Mouse (Mus musculus) liver, adult 2 months (tissue): ENCODE measurements around the gene Tomm22. TPM values are rescaled to one million over a fixed set of nuclear protein-coding genes. Genes with fewer than 3 reads are reported as not detected.
A peak's percentile ranks its signal among the peaks of the same experiment; 100 is the strongest.

Experiments
- DNase-seq: peaks from one replicate; pipeline ENCODE4 v3.0.0-alpha.2; 2011; ENCODE audit warnings: low read depth, low spot score; ENCODE audit errors: extremely low read depth
- H3K27ac ChIP-seq: fragments of 200-500 bp; replicated peaks from 2 replicates; pipeline ENCODE4 v1.5.1; 2012; ENCODE audit warnings: low read depth, mild to moderate bottlenecking, control low read depth, inconsistent platforms, low read length; ENCODE audit not compliant: insufficient read depth
- H3K27me3 ChIP-seq: fragments of 200-500 bp; 2 replicates; pipeline ENCODE4 v1.6.1; 2012; ENCODE audit warnings: mild to moderate bottlenecking, moderate library complexity, low read length, inconsistent platforms; ENCODE audit not compliant: control insufficient read depth, insufficient read depth
- H3K36me3 ChIP-seq: fragments of 200-500 bp; 2 replicates; pipeline ENCODE4 v1.6.1; 2012; ENCODE audit warnings: low read length, inconsistent platforms; ENCODE audit not compliant: control insufficient read depth, insufficient read depth
- H3K4me1 ChIP-seq: fragments of 200-500 bp; 2 replicates; pipeline ENCODE4 v1.6.1; 2011; ENCODE audit warnings: low read length; ENCODE audit not compliant: control insufficient read depth, insufficient read depth
- H3K4me3 ChIP-seq: fragments of 200-500 bp; 2 replicates; pipeline ENCODE4 v1.5.1; 2011; ENCODE audit warnings: low read depth, mild to moderate bottlenecking, control low read depth, low read length, moderate library complexity; ENCODE audit not compliant: insufficient read depth
- H3K79me2 ChIP-seq: fragments of 200-500 bp; 2 replicates; pipeline ENCODE4 v1.6.1; 2012; ENCODE audit warnings: inconsistent platforms, mild to moderate bottlenecking, low read length, moderate library complexity; ENCODE audit not compliant: control insufficient read depth, insufficient read depth
- H3K9ac ChIP-seq: fragments of 200-500 bp; 2 replicates; pipeline ENCODE4 v1.6.1; 2012; ENCODE audit warnings: low read depth, mild to moderate bottlenecking, control low read depth, inconsistent platforms, low read length
- CTCF ChIP-seq: fragments of 200-500 bp; IDR thresholded peaks from 2 replicates; pipeline ENCODE4 v1.5.1; 2011; ENCODE audit warnings: low read depth, low read length, control low read depth
- POLR2A ChIP-seq: fragments of 200-500 bp; IDR thresholded peaks from 2 replicates; pipeline ENCODE4 v1.6.1; 2011; ENCODE audit warnings: low read length, control low read depth; ENCODE audit not compliant: insufficient read depth; ENCODE audit errors: extremely low read depth
- WGBS: fragments of 180-500 bp; shearing (Covaris S2); methylation state at CpG from one replicate; pipeline ENCODE4 v1.1.7; 2018; 5-methylcytosine and 5-hydroxymethylcytosine counted together
- polyA plus RNA-seq: library from polyadenylated mRNA; depleted of rRNA; stranded (reverse); fragments of >200 nt; gene quantifications from 2 replicates; pipeline ENCODE4 v1.2.3, GENCODE M21; 2012
- total RNA-seq: library from RNA; depleted of rRNA; stranded (reverse); fragments of >200 nt; gene quantifications from 2 replicates; pipeline ENCODE4 v1.2.3, GENCODE M21; 2014

The Tomm22 gene
- total and polyA plus RNA-seq, 2 experiments = 23.9 to 46.0 TPM

DNA sequence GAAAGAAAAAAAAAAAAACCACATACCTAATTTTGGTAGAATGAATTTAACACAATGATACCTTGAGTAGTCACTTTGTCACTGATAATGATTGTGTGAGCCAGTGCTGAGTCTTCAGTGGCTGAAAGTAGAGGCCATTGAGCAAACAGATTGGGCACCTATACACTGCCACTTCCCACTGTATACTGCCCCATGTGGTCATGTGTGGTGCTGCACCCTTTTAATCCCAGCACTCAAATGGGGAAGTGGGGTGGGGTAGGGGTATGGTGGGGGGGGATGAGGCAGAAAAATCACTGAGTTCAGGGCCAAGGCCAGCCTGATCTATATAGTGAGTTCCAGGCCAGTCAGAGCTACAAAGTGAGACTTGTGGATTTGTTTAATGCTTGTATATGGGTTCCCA is 20.1 kb upstream of the Tomm22 start:
- Histone ChIP-seq H3K27me3 (no peaks in the 10 kb centered on the region), H3K36me3 (no peaks in the 10 kb centered on the region), H3K9ac (no peak overlapping the region), H3K27ac (no peak overlapping the region), H3K4me1 (no peaks in the 10 kb centered on the region), H3K4me3 (no peak overlapping the region), H3K79me2 (no peaks in the 10 kb centered on the region)
- TF ChIP-seq CTCF (peak; percentile 62; the same call in 1 of the 2 replicates), POLR2A (no peak)
- DNase-seq = no peak

DNA sequence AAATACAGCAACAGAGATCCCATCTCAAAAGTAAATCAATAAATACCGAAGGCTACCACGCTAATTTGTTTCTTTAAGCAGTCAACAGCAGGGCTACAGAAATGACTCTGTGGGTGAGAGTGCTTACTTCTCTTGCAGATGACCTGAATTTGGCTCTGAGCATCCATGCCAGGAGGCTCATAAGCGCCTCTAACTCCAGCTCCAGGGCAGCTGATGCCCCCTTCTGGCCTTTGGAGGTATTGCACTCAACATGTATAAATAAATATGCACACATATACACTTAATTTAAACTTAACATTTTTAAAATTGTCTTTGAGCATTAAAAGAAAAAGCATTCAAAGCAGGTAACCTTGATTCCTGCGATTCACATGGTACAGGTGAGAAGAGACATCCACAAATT is 19.2 kb upstream of the Tomm22 start:
- TF ChIP-seq CTCF (peak; percentile 59), POLR2A (no peak)
- Histone ChIP-seq H3K27ac (no peak overlapping the region), H3K36me3 (no peaks in the 10 kb centered on the region), H3K4me3 (no peak overlapping the region), H3K27me3 (no peaks in the 10 kb centered on the region), H3K9ac (no peak overlapping the region), H3K79me2 (no peaks in the 10 kb centered on the region), H3K4me1 (no peaks in the 10 kb centered on the region)
- 76% methylated on average over 4 of the region's 4 CpGs for WGBS
- DNase-seq = no peak

DNA sequence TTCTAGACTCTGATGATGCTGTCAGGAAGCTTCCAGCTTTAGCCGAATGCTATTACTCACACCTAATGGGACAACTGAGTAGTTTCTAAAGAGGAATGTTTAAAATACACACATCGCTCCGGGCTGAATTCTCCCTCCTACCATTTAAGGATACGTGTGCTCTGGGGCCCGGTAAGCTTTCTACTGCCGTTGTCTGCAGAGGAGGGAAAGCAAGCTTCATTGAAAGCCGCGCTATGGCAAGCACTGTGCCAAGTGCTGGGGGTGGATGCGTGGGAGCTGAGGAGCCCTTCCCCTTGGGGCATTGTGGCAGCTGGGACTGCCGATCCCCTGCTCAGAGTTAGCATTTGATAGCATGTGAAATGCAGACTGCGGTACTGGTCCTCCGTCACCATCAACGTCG is 14.2 kb upstream of the Tomm22 start:
- Histone ChIP-seq H3K79me2 (no peaks in the 10 kb centered on the region), H3K4me1 (peaks cover 4% of the 10 kb centered on the region), H3K27ac (no peak overlapping the region), H3K27me3 (no peaks in the 10 kb centered on the region), H3K4me3 (no peak overlapping the region), H3K36me3 (no peaks in the 10 kb centered on the region), H3K9ac (no peak overlapping the region)
- WGBS = 92% methylated on average over 14 of the region's 14 CpGs
- no peak for TF ChIP-seq CTCF
- no peak for TF ChIP-seq POLR2A
- DNase-seq = no peak

DNA sequence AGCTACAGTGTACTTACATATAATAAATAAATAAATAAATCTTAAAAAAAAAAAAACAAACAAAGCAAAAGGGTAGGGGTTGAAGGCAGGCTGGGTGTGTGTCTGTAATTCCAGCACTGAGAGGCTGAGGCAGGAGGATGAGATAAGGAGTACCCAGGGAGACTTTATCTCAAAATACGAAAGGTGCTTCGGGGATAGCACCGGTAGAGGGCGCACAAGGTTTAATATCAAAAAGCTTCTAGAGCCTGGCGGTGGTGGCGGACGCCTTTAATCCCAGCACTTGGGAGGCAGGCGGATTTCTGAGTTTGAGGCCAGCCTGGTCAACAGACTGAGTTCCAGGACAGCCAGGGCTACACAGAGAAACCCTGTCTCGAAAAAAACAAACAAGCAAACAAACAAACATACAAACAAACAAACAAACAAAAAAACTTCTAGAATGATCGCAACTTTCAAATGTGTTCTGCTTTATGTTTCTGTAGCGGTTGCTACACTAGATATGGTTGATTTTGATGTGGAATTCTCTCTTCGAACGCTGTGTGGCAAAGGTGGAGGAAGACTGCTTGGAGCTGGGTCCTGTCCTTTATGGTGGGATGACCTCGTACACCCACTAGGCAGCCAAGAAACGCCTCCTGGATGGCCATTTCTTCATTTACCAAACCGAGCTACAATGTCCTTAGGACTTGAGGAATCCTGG is 12.7 kb upstream of the Tomm22 start:
- TF ChIP-seq CTCF (no peak; the same call in 1 of the 2 replicates), POLR2A (no peak)

DNA sequence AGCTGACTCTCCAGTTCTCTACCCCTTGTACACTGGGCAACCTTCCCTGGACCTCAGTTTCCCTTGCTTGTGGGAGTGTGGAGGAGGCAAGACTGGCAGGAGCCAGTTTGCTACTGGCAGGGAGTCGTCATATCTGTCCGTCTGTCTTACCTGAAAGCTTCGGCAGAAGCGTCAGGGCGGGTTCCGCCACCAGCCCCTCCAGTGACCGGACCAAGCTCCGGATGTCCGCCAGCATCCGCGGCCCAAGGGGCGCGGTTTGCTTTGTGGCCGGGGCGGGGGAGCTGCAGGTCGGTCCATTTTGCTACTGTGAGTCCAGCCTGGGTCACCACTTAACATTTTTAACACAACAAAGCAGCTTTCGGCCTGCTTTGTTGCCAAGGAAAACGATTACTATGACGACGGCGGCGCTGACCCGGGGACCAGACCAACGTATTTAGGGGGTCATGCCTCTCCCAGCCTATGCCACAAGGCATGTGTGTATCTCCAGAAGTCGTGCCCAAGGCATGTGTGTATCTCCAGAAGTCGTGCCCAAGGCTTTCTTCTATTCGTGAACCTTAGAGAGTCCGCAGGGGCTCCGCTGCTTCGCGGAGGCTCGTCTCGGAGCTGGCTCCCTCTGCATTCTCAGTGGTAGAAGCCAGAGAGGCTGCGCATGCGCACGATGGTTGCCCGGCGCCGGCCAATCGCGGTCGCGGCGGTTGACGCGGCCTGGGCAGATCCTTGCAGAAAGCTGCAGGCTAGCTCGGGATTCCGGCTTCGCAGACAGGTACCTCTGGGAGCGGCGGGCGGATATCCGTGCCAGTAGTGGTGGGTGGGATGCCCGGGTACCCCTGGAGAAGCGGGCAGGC is 11.9 kb upstream of the Tomm22 start, which contains the start of the genes Fam227a and Cby1:
Gene Fam227a (minus strand): TSS at position 426 of the 845 bp plus-strand sequence.
Gene Cby1 (plus strand): TSS at position 669 of the 845 bp plus-strand sequence.
- Histone ChIP-seq H3K4me1 (peaks cover 4% of the 10 kb centered on the region), H3K27me3 (no peaks in the 10 kb centered on the region), H3K36me3 (no peaks in the 10 kb centered on the region), H3K9ac (peak within 1 kb of the TSS; percentile 87), H3K4me3 (peak within 1 kb of the TSS; percentile 75), H3K79me2 (no peaks in the 10 kb centered on the region), H3K27ac (peak within 1 kb of the TSS; percentile 97)
- no peak for TF ChIP-seq CTCF
- TF ChIP-seq POLR2A = peak; percentile 49; the same call in 1 of the 2 replicates
- under 1% methylated on average over 55 of the region's 55 CpGs for WGBS
- DNase-seq = peak; percentile 85

More for the DNA sequence above, 12.7 kb upstream of the Tomm22 start:
- peak overlapping the region; percentile 60 for H3K27ac ChIP-seq
- peak; percentile 68 for DNase-seq
- peaks cover 4% of the 10 kb centered on the region for H3K4me1 ChIP-seq
- H3K79me2 ChIP-seq = no peaks in the 10 kb centered on the region
- 3% methylated on average over 16 of the region's 16 CpGs for WGBS
- H3K36me3 ChIP-seq = no peaks in the 10 kb centered on the region
- H3K9ac ChIP-seq = peak overlapping the region; percentile 87
- no peaks in the 10 kb centered on the region for H3K27me3 ChIP-seq
- H3K4me3 ChIP-seq = peak overlapping the region; percentile 75

DNA sequence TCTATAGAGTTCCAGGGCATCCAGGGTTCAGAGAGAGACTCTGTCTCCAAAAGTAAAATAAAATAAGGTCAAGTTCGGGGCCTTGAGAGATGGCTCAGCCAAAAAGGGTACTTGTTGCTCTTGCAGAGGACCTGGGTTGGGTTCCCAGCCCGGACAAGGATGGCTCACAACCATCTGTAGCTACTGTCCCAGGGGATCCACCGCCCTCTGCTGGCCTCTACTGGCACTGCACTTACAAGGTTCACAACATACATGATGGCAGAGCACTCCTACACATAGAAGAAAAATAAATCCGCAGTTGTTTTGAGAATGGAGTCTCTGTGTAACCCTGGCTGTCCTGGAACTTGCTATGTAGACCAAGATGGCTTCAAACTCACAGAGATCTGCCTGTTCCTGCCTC is 8.8 kb upstream of the Tomm22 start:
- Histone ChIP-seq H3K4me1 (peaks cover 4% of the 10 kb centered on the region), H3K27me3 (no peaks in the 10 kb centered on the region), H3K27ac (no peak overlapping the region), H3K36me3 (no peaks in the 10 kb centered on the region), H3K4me3 (no peak overlapping the region), H3K9ac (no peak overlapping the region), H3K79me2 (no peaks in the 10 kb centered on the region)
- WGBS = 80% methylated on average over 4 of the region's 4 CpGs
- peak; percentile 74 for TF ChIP-seq CTCF
- no peak for TF ChIP-seq POLR2A
- no peak for DNase-seq
